Mouse (Mus musculus) CH12.LX (cell line): ENCODE results near the gene Gpnmb.

Experiments used
- CTCF ChIP-seq, 2 experiments: IDR thresholded peaks in 1 of 2; conservative IDR thresholded peaks in 1 of 2; 2 replicates each; pipeline ENCODE4 v1.5.1; 2011 to 2012; ENCODE audit warnings: low read depth in 2 of 2, low read length in 2 of 2, improper control_type of control experiment in 1 of 2, inconsistent platforms in 1 of 2, mild to moderate bottlenecking in 1 of 2, moderate library complexity in 1 of 2
- GABPA ChIP-seq: IDR thresholded peaks from 2 replicates; pipeline ENCODE4 v1.6.1; 2012; ENCODE audit warnings: low read depth, low read length, improper control_type of control experiment, inconsistent platforms; ENCODE audit not compliant: insufficient replicate concordance
- KAT2A ChIP-seq: IDR thresholded peaks from 2 replicates; pipeline ENCODE4 v1.6.1; 2012; ENCODE audit warnings: low read length, improper control_type of control experiment, inconsistent platforms; ENCODE audit not compliant: insufficient replicate concordance
- MAZ ChIP-seq: IDR thresholded peaks from 2 replicates; pipeline ENCODE4 v1.6.1; 2012; ENCODE audit warnings: low read depth, mild to moderate bottlenecking, inconsistent platforms, low read length, improper control_type of control experiment, moderate library complexity
- POLR2A ChIP-seq: IDR thresholded peaks from 2 replicates; pipeline ENCODE4 v1.6.1; 2011; ENCODE audit warnings: low read depth, mild to moderate bottlenecking, improper control_type of control experiment, low read length
- UBTF ChIP-seq: IDR thresholded peaks from 2 replicates; pipeline ENCODE4 v1.6.1; 2012; ENCODE audit warnings: low read depth, mild to moderate bottlenecking, inconsistent platforms, low read length, improper control_type of control experiment, moderate library complexity
- USF2 ChIP-seq: conservative IDR thresholded peaks from 2 replicates; pipeline ENCODE4 v1.6.1; 2011; ENCODE audit warnings: low read depth, low read length, improper control_type of control experiment
- ZC3H11A ChIP-seq: IDR thresholded peaks from 2 replicates; pipeline ENCODE4 v1.6.1; 2012; ENCODE audit warnings: low read depth, mild to moderate bottlenecking, inconsistent platforms, low read length, improper control_type of control experiment

GRCm38 (mm10) chr6:49037268-49037662, 919 bp downstream of the Gpnmb start:
- TF ChIP-seq KAT2A (no peak), USF2 (no peak), GABPA (no peak), POLR2A (no peak), MAZ (no peak), ZC3H11A (no peak), UBTF (no peak), CTCF (conservative IDR thresholded peaks at IDR 0.05 in 1 of 2, IDR thresholded peaks at IDR 0.05 in 1 of 2; ENCODE audit: low read depth in 2 of 2, low read length in 2 of 2) (no peak)
